Mouse (Mus musculus): ENCODE results near the gene Kcnd1. TPM values are rescaled to one million over a fixed set of nuclear protein-coding genes. Genes with fewer than 3 reads are reported as not detected.

Gene Kcnd1
- 1.7 and 1.9 TPM in 2 replicates for polyA plus RNA-seq (2015; fragmentation: Nextera tagmentation; extraction: Ambion mirVana)

- ATAC-seq (ENCODE audit: low FRiP score, low TSS enrichment) = peak; percentile 72
Observed at GRCm38 (mm10) chrX:7821865-7822779, at the start of gene Kcnd1. Kcnd1 (plus strand) TSS chrX:7822289.

GRCm38 (mm10) chrX:7772766-7773165 is 49.3 kb upstream of the Kcnd1 start:
- no peak for ATAC-seq (ENCODE audit: low FRiP score, low TSS enrichment)
- H3K4me2 ChIP-seq (replicated peaks; ENCODE audit: low read depth, low read length) = no peak overlapping the region
- H3K9ac ChIP-seq (replicated peaks; ENCODE audit: low read length) = no peak overlapping the region
- no peak overlapping the region for H3K27ac ChIP-seq (ENCODE audit: low read length)
- peaks cover 28% of the 10 kb centered on the region for H3K36me3 ChIP-seq (ENCODE audit: insufficient read depth, low read length)
- WGBS = 52% methylated on average over 2 of the region's 2 CpGs
- no peak overlapping the region for H3K4me3 ChIP-seq (ENCODE audit: low read length)
- no peaks in the 10 kb centered on the region for H3K4me1 ChIP-seq (ENCODE audit: insufficient read depth, low read length)
- no peaks in the 10 kb centered on the region for H3K27me3 ChIP-seq (ENCODE audit: insufficient read depth, low read length)
- H3K9me3 ChIP-seq (ENCODE audit: low read length) = no peaks in the 10 kb centered on the region

More at GRCm38 (mm10) chrX:7821865-7822779, at the start of gene Kcnd1:
- Histone ChIP-seq H3K27me3 (ENCODE audit: insufficient read depth, low read length) (no peaks in the 10 kb centered on the region), H3K4me1 (ENCODE audit: insufficient read depth, low read length) (no peaks in the 10 kb centered on the region), H3K4me2 (replicated peaks; ENCODE audit: low read depth, low read length) (peak within 1 kb of the TSS; percentile 57), H3K9me3 (ENCODE audit: low read length) (no peaks in the 10 kb centered on the region; the same call in 1 of the 2 replicates), H3K27ac (ENCODE audit: low read length) (no peak within 1 kb of the TSS), H3K36me3 (ENCODE audit: insufficient read depth, low read length) (no peaks in the 10 kb centered on the region), H3K9ac (replicated peaks; ENCODE audit: low read length) (peak within 1 kb of the TSS; percentile 60), H3K4me3 (ENCODE audit: low read length) (peak within 1 kb of the TSS; percentile 48)
- 23% methylated on average over 24 of the region's 24 CpGs for WGBS

GRCm38 (mm10) chrX:7775501-7776205 is 46.4 kb upstream of the Kcnd1 start:
- Histone ChIP-seq H3K4me2 (replicated peaks; ENCODE audit: low read depth, low read length) (no peak overlapping the region), H3K4me1 (ENCODE audit: insufficient read depth, low read length) (no peaks in the 10 kb centered on the region), H3K4me3 (ENCODE audit: low read length) (no peak overlapping the region), H3K9me3 (ENCODE audit: low read length) (no peaks in the 10 kb centered on the region), H3K9ac (replicated peaks; ENCODE audit: low read length) (no peak overlapping the region), H3K27ac (ENCODE audit: low read length) (no peak overlapping the region), H3K27me3 (ENCODE audit: insufficient read depth, low read length) (no peaks in the 10 kb centered on the region), H3K36me3 (ENCODE audit: insufficient read depth, low read length) (peaks cover 18% of the 10 kb centered on the region)
- no peak for ATAC-seq (ENCODE audit: low FRiP score, low TSS enrichment)
- WGBS = 74% methylated on average over 9 of the region's 9 CpGs

- Histone ChIP-seq H3K4me2 (replicated peaks; ENCODE audit: low read depth, low read length) (no peak overlapping the region), H3K27ac (ENCODE audit: low read length) (no peak overlapping the region), H3K36me3 (ENCODE audit: insufficient read depth, low read length) (peaks cover 14% of the 10 kb centered on the region; the same call in 1 of the 2 replicates), H3K4me1 (ENCODE audit: insufficient read depth, low read length) (no peaks in the 10 kb centered on the region), H3K4me3 (ENCODE audit: low read length) (no peak overlapping the region), H3K9me3 (ENCODE audit: low read length) (no peaks in the 10 kb centered on the region), H3K27me3 (ENCODE audit: insufficient read depth, low read length) (no peaks in the 10 kb centered on the region), H3K9ac (replicated peaks; ENCODE audit: low read length) (no peak overlapping the region)
- peak; percentile 71; the same call in 1 of the 2 replicates for ATAC-seq (ENCODE audit: low FRiP score, low TSS enrichment)
- WGBS = 48% methylated on average over 8 of the region's 8 CpGs
Observed at GRCm38 (mm10) chrX:7776329-7777082, 45.6 kb upstream of the Kcnd1 start.

- no peak overlapping the region for H3K4me3 ChIP-seq (ENCODE audit: low read length)
- no peak overlapping the region for H3K9ac ChIP-seq (replicated peaks; ENCODE audit: low read length)
- no peaks in the 10 kb centered on the region for H3K9me3 ChIP-seq (ENCODE audit: low read length)
- no peak for ATAC-seq (ENCODE audit: low FRiP score, low TSS enrichment)
- H3K4me2 ChIP-seq (replicated peaks; ENCODE audit: low read depth, low read length) = no peak overlapping the region
- H3K4me1 ChIP-seq (ENCODE audit: insufficient read depth, low read length) = no peaks in the 10 kb centered on the region
- H3K27ac ChIP-seq (ENCODE audit: low read length) = no peak overlapping the region
- 0 out of 2 replicates have a peak, but pooled peaks cover 7% of the 10 kb centered on the region for H3K36me3 ChIP-seq (ENCODE audit: insufficient read depth, low read length)
- 77% methylated on average over 7 of the region's 7 CpGs for WGBS
- H3K27me3 ChIP-seq (ENCODE audit: insufficient read depth, low read length) = no peaks in the 10 kb centered on the region
Observed at GRCm38 (mm10) chrX:7778450-7779244, 43.4 kb upstream of the Kcnd1 start.

- Histone ChIP-seq H3K27me3 (ENCODE audit: insufficient read depth, low read length) (no peaks in the 10 kb centered on the region), H3K36me3 (ENCODE audit: insufficient read depth, low read length) (0 out of 2 replicates have a peak, but pooled peaks cover under 1% of the 10 kb centered on the region), H3K9ac (replicated peaks; ENCODE audit: low read length) (no peak overlapping the region), H3K4me3 (ENCODE audit: low read length) (no peak overlapping the region), H3K4me1 (ENCODE audit: insufficient read depth, low read length) (no peaks in the 10 kb centered on the region), H3K27ac (ENCODE audit: low read length) (no peak overlapping the region), H3K4me2 (replicated peaks; ENCODE audit: low read depth, low read length) (no peak overlapping the region), H3K9me3 (ENCODE audit: low read length) (no peaks in the 10 kb centered on the region)
- no peak for ATAC-seq (ENCODE audit: low FRiP score, low TSS enrichment)
- WGBS = 20% methylated on average over 3 of the region's 3 CpGs
Observed at GRCm38 (mm10) chrX:7779294-7779693, 42.8 kb upstream of the Kcnd1 start.

- Histone ChIP-seq H3K9ac (replicated peaks; ENCODE audit: low read length) (no peak overlapping the region), H3K9me3 (ENCODE audit: low read length) (no peaks in the 10 kb centered on the region), H3K4me1 (ENCODE audit: insufficient read depth, low read length) (no peaks in the 10 kb centered on the region), H3K4me3 (ENCODE audit: low read length) (no peak overlapping the region), H3K4me2 (replicated peaks; ENCODE audit: low read depth, low read length) (no peak overlapping the region), H3K27ac (ENCODE audit: low read length) (no peak overlapping the region), H3K36me3 (ENCODE audit: insufficient read depth, low read length) (no peaks in the 10 kb centered on the region), H3K27me3 (ENCODE audit: insufficient read depth, low read length) (no peaks in the 10 kb centered on the region)
- WGBS = 72% methylated on average over 4 of the region's 4 CpGs
- ATAC-seq (ENCODE audit: low FRiP score, low TSS enrichment) = no peak
Observed at GRCm38 (mm10) chrX:7782603-7783092, 39.4 kb upstream of the Kcnd1 start.

- H3K4me3 ChIP-seq (ENCODE audit: low read length) = peak within 1 kb of the TSS; percentile 59
- 15% methylated on average over 24 of the region's 24 CpGs for WGBS
- no peaks in the 10 kb centered on the region for H3K27me3 ChIP-seq (ENCODE audit: insufficient read depth, low read length)
- peak within 1 kb of the TSS; percentile 69 for H3K9ac ChIP-seq (replicated peaks; ENCODE audit: low read length)
- H3K4me2 ChIP-seq (replicated peaks; ENCODE audit: low read depth, low read length) = peak within 1 kb of the TSS; percentile 67
- H3K27ac ChIP-seq (ENCODE audit: low read length) = no peak within 1 kb of the TSS
- ATAC-seq (ENCODE audit: low FRiP score, low TSS enrichment) = peak; percentile 89
- H3K9me3 ChIP-seq (ENCODE audit: low read length) = no peaks in the 10 kb centered on the region
- no peaks in the 10 kb centered on the region for H3K4me1 ChIP-seq (ENCODE audit: insufficient read depth, low read length)
- H3K36me3 ChIP-seq (ENCODE audit: insufficient read depth, low read length) = no peaks in the 10 kb centered on the region
Observed at GRCm38 (mm10) chrX:7789542-7790136, 32.5 kb upstream of the Kcnd1 start, which contains the start of gene Gripap1. Gripap1 (plus strand) TSS chrX:7789765.

All from kidney, embryonic 16.5 days (tissue).